Mouse (Mus musculus) adrenal gland, adult 2 months (tissue): ENCODE data around the gene Rpsa. TPM values are rescaled to one million over a fixed set of nuclear protein-coding genes. Genes with fewer than 3 reads are reported as not detected.

ENCODE experiments used
- DNase-seq: peaks from one replicate; pipeline ENCODE4 v3.0.0; 2021
- polyA plus RNA-seq: library from polyadenylated mRNA; depleted of rRNA; stranded (reverse); fragments of >200 nt; gene quantifications from 2 replicates; pipeline ENCODE4 v1.2.3, GENCODE M21; 2012
- total RNA-seq, 2 experiments: library from RNA; stranded (reverse); gene quantifications; 2 replicates each; pipeline ENCODE4 v1.2.3; 2021

Gene Rpsa
- total and polyA plus RNA-seq, 3 experiments = 661 to 2,685 (median 798) TPM

DNA sequence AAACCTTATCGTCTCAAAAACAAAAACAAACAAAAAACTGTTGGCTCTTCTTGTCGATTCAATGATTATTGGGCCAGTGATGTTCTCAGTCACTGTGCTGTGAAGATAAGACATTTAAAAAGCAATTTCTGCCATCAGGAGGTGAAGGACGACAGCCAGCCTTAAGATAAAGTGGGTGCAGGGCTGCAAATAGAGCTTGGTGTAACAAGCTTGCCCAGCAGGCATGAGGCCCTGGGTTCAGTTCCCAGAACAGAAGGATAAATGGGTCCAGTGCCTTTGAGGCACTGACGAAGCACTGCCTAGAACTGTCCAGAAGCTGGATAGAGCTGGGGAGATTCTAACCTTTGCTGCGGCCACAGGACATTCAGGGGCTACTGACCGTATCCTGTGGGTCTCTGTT, 15.0 kb upstream of the Rpsa start:
- DNase-seq = no peak

DNA sequence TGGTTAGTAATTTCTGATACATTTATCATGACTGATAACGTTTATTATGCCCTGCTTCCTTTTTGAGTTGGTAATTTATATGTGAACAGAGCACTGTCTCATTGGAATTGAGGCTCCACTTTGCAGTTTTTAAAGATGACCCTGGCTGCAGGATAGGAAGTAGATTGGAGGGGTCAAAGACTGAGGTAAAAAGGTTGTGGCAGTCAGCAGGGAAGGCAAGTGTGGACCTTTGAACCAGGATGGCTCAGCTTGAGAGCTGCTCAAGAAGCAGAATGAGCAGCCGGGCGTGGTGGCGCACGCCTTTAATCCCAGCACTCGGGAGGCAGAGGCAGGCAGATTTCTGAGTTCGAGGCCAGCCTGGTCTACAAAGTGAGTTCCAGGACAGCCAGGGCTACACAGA, 14.0 kb upstream of the Rpsa start:
- no peak for DNase-seq

DNA sequence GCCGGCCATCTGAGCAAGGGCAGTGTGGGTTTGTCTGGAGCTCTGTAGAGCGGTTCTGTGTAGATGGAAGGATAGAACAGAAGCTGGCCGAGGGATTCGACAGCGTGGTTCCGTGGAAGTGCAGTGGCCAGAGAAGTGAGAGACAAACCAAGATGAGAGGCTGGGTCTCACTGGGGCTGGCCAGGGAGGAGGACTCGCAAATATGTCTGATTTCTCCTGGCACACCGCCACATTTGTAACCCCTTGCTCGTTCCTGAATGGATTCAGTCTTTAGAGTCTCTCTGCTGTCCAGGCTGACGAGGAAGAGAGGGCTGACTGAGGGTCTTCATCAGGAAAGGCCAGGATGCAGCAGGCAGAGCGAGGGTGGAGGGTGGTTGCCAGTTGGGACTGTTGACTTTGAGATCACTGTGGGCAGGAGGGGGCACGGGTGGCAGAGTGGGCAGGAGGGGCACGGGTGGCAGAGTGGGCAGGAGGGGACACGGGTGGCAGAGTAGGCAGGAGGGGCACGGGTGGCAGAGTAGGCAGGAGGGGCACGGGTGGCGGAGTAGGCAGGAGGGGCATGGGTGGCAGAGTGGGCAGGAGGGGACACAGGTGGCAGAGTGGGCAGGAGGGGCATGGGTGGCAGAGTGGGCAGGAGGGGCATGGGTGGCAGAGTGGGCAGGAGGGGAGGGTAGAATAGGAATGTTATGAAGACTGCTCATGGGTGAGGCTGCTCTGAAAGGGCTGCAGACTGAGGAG, 13.3 kb upstream of the Rpsa start:
- DNase-seq = no peak

DNA sequence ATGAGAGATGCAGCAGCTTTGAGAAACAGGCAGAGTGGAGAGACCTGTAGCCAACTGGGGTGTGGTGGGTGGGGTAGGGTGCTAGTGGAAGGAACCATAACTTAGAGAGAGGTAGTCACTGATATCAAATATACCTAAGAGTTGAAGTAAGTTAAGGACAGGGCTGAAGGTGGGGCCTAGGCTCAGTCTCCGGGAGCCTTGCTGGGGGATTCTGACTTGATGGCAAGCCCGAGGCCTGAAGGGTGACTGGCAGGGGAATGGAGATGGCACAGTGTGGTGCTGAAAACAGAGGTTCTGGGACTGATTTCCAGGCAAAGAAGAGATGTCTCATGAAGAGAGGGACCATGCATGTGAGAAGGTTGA, 12.7 kb upstream of the Rpsa start:
- DNase-seq = no peak

DNA sequence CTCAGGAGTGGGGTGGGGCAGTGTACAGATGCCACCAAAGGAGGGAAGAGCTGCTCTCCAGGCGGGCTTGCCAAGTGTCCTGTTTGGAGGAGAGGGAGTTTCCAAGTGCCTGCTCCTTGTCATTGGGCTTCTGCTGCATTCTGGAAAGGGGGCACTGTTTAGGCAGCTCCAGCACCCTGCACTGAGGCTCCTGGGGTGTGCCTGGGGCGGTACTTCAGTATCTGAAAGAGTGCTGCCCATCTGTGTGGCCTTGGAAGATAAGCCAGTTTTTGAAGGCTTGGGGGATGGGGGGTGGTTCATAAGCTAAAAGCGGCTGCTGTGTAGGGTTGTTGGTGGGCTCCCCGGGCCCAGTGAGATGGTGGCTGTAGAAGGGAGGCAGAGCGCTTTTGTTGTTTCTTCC, 11.9 kb upstream of the Rpsa start:
- DNase-seq = no peak

DNA sequence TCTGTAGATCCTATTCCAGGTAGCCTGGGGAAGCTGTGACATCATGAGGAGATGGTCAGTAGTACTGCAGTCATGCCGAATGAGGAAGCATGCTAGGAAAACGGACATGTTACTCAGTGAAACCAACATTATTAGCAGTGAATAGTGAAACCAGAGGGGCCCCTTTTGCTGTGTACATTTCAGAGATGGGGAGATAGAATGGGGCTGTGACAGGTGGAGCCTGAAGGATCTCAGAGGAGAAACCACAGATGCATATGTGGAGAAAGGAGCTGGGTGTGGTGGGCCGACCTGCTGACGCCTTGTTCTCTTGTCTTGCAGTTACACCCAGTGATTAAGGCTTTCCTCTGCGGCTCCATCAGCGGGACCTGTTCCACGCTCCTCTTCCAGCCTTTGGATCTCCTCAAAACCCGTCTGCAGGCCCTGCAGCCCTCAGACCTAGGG, 11.3 kb upstream of the Rpsa start:
- no peak for DNase-seq

DNA sequence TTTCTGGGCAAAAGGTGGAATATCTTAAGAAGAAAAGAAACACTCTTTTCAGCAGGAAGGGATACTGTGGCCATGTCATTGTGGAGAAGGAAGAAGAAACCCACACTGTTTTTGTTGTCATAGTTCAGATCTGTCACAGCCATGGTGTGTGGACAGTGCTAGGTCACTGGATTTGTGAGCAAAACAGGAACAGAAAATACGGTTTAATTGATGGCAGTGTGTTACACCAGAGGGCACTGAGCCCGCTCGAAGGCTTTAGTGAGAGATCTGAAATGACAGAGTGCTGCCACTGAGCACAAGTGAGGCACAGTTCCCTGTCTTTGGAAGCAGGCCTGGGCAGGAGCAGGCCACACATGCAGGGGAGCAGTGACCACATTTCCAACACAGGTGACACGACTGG, 9.3 kb upstream of the Rpsa start:
- DNase-seq = no peak

DNA sequence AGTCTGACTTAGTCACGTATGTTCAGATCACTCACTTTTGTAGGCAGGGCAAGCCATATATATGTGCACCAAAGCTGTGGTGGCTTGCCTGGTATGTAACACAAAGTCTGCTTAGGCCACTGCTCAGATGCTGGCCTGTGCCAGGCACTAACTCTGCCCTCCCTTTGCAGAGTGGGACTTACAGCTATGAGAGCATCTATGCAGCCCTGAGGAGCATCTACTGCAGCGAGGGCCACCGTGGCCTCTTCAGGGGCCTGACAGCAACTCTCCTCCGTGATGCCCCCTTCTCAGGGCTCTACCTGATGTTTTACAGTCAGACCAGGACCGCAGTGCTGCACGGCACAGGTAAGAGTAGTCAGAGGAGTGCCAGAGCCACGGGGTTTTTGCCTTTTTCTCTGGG, 7.0 kb upstream of the Rpsa start:
- DNase-seq = no peak

DNA sequence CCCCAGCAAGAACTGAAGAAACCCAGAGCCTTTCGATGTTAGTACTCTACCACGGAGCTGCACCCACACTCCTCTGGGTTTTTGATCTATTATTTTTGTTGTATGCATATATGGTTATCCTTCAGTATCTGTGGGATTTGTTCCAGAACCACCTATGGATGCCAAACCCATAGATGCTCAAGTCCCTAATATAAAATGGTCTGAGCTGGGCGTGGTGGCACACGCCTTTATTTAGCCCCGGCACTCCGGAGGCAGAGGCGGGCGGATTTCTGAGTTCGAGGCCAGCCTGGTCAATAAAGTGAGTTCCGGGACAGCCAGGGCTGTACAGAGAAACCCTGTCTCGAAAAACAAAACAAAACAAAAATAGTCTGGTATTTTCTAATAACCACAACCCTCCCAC, 621 bp upstream of the Rpsa start:
- no peak for DNase-seq

DNA sequence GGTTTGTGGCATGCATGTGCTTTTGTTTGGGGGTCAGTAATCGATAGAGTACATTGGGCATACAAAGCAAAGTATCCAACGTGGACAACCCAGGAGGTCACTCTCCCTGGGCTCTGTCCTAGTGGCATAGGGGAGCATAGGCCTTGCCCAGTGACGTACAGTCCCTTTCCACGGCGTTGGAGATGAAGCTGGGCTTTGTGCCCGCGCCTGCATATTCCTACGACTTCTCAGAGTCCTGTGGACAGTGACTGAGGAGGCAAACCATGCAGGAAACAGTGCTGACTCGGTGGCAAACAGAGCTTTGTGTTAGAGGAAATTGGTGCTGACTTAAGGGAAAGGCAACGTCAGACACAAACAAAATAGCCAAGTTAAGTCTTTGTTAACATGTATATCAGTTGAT, 1.8 kb downstream of the Rpsa start:
- DNase-seq = no peak

DNA sequence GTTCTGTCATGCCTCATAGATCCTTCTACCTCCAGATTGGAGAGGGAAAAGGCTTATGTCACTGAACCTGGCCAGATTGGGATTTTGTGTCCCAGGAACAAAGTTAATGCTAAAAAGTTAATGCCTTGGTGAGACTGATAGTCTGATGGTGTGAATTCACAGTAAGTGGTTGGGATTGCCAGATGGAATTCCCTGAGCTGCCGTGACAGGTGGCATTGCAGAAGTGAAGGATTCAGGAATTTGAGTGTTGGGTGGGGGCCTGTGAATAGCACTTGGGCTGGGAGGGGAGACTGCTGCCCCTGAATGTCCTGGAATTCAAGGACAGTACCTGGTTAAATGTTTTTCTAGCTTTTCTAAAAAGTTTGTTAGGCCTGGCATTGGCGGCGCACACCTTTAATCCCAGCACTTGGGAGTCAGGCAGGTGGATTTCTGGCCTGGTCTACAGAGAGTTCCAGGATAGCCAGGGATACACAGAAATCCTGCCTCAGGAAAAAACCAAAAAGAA, 4.3 kb downstream of the Rpsa start:
- no peak for DNase-seq

DNA sequence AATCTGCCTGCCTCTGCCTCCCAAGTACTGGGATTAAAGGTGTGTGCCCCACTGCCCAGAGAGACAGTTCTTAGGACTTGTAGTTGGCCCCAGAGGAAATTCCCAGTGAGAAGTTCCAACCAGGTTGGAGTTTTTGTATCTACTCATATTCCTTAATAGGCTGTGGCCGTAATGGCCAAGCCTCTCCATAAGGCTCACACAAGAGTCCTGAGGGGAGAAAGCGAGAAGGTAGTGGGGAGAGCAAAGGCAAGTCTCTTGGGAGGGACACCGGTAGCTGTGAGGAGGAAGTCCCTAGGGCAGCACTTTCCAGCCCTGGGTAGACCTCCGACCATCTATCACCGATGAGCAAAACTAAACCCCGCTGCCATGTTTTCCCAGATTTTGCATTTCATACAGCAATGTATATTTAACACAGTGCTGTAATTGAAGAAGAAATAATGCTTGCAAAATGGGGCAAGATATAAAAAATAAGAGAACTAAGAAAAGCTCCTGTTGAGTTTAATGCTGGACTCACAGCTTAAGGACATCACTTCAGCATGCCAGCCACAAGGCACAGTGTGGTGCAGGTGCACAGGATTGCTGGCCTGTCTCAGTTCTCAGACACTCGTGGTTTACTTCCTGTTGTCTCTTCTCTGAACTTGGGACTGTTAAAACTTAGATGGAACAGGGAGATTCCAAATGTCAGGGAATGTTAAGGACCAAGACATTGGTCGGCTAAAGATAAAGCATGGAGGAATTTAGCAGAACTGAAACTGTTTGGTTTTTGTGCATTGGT, 5.7 kb downstream of the Rpsa start:
- no peak for DNase-seq

DNA sequence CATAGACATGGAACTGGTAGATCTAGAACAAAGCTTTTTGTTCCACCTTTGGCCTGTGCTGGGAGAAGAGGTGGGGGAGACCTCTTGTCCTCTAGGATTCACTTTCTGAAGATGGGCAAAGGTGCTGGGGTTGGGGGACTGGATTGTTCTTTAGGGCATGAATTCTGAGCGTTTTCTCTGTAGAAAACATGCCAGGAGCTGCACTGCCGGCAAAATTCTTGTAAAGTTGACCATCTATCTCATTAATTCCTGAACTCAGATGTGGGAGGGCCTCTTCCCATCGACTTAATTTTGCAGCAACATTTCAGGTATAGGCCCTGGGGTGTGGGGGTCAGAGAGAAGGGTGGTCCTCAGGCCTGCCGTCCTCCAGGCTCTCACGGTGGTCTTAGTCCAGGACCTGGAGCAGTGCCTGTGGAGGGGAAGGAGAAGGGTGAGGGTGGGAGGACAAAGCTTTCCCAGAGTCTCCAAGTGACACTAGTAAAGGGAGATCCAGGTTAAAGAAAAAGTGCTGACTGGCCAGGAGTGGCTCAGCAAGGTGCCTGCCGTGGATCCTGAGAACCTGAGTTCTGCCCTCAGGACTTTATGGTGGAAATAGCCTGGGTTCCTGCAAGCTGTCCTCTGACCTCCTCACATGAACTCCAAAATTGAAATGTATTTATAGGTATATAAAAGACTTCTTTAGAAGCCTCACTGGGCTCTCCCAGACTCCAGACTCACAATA, 6.4 kb downstream of the Rpsa start:
- DNase-seq = no peak

DNA sequence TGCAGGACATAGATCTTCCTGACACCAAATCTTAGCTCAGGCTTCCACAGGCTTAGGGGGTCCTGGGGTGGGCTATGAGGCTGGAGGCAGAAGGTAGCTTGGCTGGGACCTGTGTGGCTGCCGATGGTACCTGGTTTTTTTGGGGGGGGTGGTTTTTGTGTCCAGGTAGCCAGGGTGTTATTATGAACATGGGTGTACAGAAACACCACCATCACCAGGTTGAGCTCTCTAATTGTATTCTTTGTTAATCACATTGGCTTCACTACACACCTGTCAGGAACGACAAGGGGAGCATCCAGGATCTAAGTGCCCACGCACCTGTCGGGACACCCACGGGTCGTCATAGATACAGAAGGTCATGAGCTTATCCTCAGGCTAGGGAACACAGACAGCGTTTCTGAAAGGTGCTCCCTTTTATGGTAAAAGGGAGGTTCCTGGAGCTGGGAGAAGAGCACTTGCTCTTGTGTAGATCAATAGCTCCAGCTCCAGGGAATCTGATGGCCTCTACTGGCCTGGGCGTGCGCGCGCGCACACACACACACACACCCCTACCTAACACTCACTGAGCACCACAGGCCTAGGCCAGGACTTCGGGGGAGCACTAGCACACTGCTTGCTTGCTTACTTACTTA, 7.2 kb downstream of the Rpsa start:
- DNase-seq = no peak

DNA sequence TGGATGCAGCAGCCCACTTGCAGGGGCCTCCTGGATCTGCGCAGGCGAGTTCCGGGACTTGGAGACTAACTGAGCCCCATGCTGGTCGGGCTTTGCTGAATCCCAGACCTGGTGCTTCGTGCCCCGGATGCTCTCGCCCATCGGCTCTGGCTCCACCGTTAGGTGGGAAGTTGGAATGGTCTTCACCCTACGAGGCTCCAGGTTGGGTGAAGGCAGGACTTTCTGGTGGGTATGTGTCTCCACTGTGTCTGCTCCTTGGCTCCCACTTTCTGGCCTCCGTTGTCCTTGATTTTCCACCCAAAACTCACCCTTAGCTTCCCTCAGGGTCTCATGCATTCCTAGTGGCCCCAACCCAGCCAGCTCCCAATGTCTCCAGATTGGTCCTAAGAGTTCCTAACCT, 8.0 kb downstream of the Rpsa start:
- DNase-seq = no peak

DNA sequence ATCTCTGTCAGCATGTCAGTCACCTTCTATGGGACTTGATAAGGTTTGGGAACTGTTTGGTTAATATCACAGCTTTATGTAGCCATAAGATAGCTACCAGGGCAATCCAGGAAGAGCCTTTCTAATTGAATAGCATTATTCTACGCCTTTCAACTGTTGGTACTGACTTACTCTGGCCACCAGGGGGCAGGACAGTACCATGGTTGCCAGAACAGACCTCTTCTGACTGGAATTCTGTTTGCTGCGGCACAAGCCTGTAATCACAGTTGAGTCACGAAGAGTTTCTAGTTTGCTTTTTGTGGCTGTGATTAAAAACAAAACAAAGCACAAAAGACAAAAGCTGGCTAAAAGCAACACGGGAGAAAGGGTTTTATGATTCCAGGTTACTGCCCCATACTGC, 13.2 kb downstream of the Rpsa start:
- DNase-seq = peak; percentile 75

DNA sequence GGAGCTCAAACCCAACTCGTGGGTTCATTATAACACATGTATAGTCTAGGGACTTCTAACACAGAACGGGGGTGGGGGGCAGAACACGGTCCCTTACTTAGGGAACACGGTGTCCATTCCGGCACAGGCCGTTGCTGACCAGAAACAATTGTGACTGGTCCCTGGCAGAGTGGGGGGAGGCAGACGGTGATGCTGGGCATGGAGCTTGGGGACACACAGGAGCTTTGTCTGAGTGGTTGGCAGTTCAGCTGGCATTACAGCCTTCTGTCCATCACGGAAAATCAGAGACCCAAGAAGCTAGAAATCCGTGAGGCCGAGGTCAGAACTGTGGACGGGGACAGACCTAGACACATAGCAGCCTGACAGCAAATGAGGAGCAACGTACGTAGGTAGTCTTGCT, 17.0 kb downstream of the Rpsa start:
- DNase-seq = no peak

DNA sequence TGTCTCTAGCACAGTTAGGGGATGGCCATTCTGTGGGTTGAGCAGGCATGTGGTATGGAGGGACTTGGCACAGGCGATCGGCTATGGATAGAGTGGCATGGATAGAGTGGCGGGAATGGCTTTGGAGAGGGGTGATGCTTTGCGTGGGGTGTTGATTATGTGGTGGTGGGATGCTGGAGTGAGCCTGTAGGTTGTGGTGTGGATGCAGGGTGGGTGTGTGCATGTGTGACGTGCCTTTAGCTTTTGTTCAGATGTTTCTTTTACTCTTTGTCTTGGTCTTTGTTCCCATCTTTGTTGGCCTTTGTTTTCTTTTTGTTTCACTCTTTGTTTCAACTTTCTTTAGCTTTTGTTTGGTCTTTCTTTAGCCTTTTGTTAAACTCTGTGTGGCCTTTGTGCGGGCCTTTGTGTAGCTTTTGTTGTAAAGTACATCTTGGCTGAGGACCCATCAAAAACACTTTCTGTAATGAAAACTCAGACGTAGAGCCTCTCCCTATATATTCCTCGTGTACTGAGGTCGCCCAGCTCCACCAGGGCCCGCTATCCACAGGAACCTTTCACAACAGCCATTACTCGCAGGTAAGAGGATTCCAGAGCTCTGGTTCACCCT, 21.8 kb downstream of the Rpsa start, which contains the start of gene Mobp:
TSS of gene Mobp (plus strand) at position 486 of the 607 bp plus-strand sequence.
- no peak for DNase-seq

DNA sequence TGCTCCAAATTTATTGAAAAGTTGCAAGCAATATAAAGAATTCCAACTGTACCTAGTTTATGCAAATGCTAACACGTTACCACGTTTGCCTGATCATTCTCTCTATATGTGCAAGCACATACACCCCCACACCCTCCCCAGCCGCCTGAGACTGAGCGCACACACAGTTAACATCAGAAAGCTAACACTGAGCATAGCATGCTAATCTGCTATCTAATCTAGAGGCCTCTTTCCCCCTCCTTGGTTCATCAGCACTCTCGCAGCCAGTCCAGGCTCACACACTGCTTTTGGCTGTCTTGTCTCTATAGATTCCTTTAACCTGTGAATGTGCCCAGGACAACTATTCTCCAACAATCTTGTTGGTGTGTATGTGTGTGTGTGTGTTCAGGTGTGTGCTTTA, 23.7 kb downstream of the Rpsa start:
- no peak for DNase-seq

DNA sequence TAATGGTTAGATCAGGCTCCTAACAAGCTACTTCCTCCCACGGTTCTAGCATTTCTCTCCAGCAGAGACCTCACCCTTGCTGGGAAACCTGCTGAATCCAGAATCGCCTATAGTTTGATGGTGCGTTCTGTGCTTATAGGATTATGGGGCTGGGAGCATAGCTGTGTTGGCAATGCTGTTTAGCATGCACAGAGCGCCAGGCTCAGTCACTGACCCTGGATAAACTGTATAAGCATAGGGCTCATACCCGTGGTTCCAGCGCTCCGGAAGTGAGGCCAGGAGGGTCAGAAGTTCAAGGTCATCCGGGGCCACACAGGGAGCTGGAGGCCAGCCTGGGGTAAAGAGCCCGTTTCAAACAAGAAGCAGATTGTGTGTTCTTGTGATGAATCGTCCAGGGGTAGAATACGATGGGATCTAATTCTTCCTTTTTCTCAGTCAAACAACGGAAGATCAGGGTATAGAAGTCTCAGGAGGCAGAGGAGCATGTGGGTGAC, 24.5 kb downstream of the Rpsa start:
- no peak for DNase-seq

DNA sequence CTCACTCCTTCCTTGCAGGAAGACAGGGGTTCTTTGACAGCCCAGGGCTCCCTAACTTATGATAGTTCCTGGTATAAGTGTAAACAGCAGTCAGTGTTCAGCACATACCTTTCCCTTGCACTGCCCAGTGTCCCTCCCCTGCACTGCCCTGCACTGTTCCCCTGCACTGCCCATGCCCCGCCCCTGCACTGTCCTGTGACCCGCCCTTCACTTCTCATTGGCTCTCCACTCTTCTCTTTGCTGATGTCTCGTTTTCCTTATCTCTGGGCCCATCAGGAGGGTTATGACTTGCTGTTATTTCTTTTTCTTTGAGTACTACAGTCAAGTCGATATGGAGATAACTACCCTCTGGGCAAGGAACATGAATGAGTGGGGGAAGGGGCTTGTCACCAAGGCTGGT, 30.6 kb downstream of the Rpsa start:
- no peak for DNase-seq

DNA sequence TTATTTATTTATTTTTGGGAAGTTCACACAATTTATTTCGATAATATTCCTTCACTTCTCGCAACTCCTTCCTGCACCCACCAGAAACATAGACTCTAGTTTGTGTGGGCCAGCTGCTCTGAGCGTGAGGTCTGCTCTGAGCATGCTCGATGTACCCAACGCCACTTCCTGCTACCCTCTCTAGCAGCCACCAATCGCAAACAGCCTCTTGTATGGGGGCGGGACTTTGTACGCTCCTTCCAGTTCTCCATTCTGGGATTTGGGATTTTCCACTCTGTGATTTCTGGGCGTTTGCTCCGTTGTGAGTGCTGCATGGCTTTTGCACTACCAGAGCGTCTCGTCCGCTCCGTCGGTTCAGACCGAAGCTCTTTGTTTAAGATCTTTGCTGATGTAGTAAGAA, 36.4 kb downstream of the Rpsa start:
- no peak for DNase-seq
